Mouse (Mus musculus) T-cell, adult 2 months (primary cell): ENCODE measurements around the gene Scn2b.

Experiments used
- DNase-seq: peaks from one replicate; pipeline ENCODE4 v3.0.0; 2022; ENCODE audit warnings: low spot score

Scn2b gene

GRCm38 (mm10) chr9:45173475-45173874 lies 55.9 kb downstream of the Scn2b start:
- no peak for DNase-seq

GRCm38 (mm10) chr9:45179282-45179681 lies 61.7 kb downstream of the Scn2b start:
- DNase-seq, result no peak
